Mouse (Mus musculus): Measurements from ENCODE around the gene Cd163.
"Not testable (repeated sequence)": the region's sequence is repeated elsewhere in the genome, so short reads cannot be mapped to it uniquely, and the experiment has no call there.

DNA sequence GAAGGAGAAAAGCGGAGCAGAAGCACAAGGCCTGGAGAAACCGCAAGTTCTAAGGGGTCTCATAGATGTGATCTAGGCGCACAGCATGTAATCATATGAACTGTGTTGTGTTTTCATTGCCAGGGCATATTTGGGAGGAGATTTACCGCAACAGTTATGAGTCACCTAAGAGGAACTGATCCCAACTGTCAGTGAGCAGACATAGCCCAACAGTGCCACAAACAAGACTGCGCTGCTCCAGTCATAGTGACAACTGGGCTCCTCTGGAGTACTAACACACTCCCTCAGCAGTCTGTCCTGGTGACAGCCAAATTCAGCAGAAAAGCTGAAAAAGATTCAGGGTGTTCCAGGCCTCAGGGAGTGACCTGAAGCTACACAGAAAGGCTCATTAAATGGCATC is 7.1 kb upstream of the Cd163 start:
- TF ChIP-seq POLR2A (IDR thresholded peaks at IDR 0.05; ENCODE audit: insufficient read depth, low read length); CTCF (IDR thresholded peaks at IDR 0.05; ENCODE audit: low read depth, low read length): not testable (repeated sequence)

Data from ES-Bruce4 (cell line).